Mouse (Mus musculus) layer of hippocampus, postnatal 25 days (tissue): ENCODE measurements at regions not wholly inside any gene's neighbourhood (a gene's known extent, or its start where the extent isn't known, plus 50 kb on each side); places are given as distances from the start of the nearest gene placed in this dataset.

Experiments
- DNase-seq, 2 experiments: peaks; one replicate each; pipeline ENCODE4 v3.0.0; 2022; ENCODE audit warnings: mixed read lengths in 2 of 2, low spot score in 1 of 2; ENCODE audit errors: extremely low spot score in 1 of 2

DNA sequence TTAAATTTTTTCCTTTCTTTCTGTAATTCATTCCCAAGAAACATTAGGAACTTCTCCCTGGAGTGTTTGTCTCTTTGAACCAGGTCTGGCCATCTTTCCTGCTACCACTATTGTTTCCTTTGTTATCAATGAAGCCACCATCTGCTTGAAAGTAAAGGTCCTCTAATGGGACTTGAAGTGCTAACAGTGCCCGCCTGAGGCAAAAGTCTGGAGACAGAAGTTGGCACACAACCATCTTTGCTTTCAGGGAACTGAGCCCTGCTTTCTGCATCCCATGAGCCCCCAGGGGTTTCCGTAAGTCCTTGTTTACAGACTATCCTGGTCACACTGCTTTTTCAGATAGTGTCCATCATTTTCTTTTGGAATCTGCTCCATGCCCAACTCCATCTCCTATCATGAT is 546.2 kb upstream of the Mpdz start:
- DNase-seq = no peak

DNA sequence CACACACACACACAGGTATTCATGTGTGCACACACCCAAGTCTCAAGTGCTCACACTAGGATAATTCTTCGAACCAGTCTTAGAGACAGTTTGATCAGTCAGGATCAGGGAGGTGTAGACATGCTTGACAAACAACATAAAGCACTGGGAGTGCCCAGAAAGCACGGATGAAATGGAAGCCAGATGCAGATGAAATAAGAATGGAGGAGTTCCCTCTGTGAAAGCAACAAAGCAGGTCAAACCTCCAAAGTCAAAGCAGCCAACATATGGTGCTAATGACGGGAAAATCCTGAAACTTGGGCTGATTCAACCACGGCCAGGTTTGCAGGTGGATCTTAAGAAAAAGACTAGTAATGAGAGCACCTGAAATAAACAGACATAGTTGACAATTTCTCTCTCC is 544.0 kb upstream of the Mpdz start:
- no peak for DNase-seq

DNA sequence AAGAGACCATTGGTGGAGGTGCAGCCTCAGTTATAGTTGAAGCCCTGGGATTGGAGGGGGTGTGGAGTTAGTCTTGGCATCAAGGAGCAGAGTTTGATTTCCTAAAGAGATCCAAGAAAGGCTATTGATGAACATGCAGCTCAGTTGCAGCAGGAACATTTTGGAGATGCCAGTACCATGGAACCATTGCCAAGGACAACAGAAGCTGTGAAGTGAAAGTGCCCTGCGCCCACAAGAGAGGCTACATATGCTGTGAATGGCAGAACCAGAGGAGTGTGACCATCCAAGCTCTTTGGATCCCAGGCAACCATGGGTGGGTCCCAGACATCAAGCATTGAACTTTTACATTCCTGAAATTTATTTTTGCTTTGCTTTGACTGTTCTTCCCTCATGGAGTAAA is 539.2 kb upstream of the Mpdz start:
- DNase-seq = no peak

DNA sequence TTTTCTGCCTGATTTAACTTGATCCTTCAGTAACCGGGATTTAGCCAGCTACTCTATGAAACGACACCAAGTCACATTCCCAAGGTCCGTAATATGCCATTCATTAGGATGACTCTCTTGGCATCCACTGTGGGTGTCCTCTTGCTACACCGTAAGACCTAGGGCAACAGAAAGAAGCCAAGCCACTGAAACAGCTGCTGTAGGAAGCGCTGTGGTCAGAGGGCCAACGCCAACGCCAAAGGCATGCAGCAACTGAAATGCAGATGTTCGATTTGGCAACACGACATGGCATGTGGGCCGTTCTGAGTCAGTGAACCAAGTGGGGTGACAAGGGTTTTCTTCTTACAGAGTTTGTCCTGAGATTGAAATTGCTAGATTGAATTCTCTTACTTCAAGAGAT is 527.9 kb upstream of the Mpdz start:
- no peak for DNase-seq

DNA sequence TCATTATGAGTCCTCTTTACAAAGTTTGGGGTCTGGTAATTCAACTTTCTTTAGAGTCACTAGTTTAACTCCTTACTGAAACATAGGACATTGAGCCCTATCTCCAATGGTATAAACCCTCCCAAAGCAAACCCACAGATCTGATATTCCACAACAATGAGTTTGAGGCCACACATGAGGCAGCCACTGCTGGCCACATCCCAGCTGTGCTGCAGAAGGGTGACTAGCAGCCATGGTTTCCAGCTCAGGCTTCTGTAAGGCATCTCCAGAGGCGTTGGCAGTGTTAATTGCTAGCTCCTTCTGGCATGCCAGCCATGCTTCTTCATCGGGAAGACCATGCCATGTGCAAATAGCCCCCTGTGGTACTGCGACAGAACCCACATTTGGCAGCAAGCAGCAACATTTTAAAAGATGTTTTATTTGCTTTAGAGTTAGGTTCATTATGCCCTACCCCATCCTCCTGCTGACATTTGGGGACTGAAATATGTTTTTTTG is 527.1 kb upstream of the Mpdz start:
- DNase-seq = no peak

DNA sequence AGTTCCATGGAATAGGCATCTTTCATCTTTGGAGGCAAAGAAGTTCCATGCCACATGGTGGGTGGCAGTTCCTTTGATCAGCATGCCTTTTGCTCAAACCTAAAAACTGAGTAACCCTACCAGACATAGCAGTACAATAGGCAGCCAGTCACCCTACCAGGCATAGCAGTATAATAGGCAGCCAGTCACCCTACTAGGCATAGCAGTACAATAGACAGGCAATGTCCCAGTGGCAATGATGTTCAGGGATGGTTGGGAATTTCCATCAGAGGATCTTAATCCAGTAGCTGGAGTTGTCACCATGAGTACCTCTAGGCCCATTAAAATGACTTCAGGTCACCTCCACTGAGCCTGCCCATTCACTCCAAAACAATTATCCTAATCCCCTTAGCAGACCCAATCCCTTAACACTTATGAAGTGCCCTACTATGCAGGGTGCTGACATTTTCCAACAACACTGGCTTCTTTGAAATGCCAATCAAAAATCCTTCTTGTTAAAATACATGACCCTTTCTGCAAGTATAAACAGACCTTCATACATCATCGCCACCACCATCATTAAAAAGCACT is 523.5 kb upstream of the Mpdz start:
- no peak for DNase-seq

DNA sequence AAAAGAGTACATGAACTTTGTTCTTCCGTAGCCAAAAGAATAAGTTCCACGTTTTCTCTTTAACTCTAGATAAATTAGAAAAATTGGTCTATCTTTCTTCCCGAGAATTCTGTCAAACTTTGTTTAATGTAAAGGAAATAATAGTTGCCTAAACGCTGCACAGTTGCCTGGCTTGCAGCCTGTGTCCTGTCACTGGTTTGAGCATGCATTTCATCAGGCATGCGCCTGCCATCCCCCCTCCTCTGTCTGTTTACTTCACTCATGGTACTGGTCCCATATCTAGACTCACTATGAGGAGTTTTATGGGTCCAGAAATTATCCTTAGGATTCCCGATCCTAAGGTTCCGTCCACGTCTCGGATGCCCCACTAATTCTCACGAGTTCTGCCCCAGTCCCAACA is 520.5 kb upstream of the Mpdz start:
- no peak for DNase-seq

DNA sequence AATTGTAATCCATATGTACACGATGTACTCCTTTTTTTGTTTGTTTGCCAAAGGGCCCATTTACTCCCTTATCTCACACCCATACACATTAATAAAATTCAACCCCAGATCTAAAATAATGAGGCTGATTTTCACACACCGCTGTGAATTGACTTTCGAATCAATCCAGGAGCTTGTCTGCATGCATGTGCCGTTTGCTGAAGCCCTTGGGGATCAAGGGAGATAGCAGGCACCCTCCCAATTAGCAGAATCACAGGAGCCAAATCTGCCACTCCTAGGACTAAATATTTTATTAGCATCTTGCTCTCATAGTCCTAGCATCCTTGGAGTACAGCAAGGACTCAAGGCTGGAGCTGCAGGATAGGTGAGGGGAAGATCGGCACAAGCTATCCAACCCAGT is 520.0 kb upstream of the Mpdz start:
- no peak for DNase-seq

DNA sequence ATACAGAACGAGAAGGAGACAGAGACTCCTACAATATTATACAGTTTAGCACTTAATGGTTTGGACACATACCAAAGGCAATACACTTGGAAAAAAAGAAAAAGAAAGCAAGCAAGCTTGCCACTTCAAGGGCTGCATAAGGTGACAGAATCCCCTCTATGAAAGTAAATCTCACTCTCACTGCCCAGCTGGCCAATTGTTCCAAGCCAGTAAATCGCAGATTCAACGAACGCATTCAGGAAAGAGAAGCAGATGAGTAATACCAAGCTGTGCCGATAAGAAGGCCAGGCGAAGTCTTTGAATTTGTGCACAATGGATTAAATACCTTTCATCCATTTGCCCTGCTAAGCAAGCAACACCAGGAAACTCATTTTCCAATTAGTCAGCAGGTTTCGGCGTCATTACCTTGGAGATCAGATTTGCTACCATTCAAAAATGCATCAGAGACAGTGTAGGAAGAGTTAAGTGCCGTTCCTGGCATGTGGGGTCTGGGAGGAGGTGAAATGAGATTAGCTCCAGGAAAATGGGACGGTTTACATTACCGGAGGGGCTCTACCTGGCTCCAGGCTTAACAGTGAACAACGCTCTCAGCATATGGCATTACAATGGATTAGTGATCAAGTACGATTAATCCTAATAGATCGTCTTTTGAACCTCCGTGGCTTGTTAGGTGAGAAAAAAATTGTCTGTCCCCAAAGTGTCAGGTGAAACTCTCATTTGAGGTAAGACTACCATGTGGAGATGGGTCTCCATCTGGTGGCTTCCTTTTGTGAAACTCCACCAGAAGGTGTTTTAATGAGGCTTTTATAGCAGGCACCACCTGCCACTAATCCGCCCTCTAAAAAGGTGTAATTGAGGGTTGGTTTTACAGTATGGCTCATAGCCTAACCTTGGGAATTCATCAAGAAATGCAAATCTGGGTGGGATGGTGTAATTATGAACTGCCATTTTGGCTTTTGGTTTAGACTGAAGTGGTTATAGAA is 518.2 kb upstream of the Mpdz start:
- DNase-seq = no peak

DNA sequence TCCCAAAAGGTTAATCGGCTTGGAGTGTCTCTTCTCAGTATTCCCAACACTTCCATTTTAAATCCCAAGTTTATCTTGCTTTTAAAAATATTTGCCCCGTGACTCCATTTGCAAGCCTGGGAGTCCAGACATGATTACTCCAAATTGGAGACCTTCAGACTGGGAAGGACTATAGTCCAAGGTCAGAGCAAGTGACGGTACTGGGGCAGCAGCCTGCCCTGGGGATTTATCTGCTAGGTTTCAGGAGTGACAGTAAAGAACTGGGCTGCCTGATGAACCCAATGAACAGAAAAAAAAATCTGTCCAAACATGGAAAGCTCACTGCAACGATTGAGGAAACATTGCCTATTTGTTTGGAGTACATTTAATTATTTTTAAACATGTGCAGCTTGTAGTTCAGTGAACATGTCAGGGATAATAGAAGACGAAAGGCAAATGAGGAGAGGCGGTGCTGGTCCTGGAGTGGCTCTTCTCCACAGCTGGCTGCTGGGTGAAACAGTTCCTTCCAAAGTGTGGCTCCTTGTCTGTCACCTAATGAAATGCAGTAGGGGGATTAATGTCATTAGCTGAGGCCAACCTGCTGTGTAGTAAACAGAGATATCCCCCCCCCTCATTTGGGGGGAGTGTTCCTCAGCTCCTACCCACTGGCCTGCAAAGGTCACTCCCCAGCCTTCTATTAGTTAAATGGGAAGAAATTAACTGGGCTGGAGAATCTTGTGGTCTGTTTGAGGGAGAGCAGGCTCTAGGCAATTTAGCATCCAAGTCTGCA is 514.5 kb upstream of the Mpdz start:
- no peak for DNase-seq

DNA sequence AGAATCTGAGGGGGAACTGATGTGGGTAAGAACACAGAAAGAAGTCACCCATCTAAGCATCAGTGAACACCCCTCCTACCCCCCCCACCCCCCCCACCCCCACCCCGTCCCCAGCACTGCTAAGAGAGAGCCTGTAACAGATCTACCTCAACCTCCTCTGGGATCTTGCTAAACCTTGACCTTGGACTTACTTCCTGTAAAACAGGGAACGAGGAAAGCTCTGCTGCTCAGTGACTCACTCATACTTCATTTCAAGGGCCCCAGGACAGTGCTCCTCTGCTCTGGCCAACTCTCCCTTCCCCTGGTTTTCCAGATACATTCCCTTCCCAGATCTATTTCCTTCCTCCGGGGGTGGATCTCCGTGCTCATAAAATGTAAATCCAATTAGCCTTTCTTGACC is 510.4 kb upstream of the Mpdz start:
- DNase-seq = no peak

DNA sequence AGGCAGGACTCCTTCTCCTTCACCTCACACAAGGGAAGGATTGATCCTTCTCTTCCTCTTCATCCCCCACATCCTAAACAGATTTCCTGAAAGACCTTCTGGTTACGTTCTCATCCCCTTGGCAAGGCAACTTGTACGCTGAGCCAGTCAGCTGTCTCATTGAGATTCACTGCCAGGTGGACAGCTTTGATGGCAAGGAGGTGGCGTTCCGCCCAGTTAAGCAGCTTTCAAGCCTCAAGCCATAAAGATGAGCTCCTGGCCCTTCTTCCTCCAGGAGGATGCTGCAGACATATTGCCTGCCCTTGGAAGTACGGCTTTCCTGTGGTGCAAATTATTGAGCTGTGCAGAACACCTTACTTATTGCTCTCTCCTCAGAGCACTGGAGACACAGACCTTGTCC is 494.8 kb upstream of the Mpdz start:
- no peak for DNase-seq

DNA sequence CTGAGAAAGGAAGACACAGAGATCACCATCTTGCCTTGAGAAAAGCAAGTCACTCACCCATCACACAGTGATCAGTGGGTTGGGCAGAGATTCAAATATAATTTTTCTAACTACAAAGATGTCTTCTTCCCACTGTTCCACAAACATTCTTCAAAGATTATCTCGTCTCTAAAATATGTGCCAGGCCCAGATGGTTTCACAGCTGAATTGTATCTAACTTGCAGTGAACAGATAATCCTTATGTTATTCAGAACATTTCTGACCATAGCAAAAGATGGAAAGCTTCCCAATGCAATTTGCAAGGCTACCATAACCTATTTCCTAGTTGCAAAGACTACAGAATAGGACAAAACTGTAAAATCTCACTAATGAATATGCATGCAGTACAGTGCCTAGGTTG is 488.3 kb upstream of the Mpdz start:
- no peak for DNase-seq

DNA sequence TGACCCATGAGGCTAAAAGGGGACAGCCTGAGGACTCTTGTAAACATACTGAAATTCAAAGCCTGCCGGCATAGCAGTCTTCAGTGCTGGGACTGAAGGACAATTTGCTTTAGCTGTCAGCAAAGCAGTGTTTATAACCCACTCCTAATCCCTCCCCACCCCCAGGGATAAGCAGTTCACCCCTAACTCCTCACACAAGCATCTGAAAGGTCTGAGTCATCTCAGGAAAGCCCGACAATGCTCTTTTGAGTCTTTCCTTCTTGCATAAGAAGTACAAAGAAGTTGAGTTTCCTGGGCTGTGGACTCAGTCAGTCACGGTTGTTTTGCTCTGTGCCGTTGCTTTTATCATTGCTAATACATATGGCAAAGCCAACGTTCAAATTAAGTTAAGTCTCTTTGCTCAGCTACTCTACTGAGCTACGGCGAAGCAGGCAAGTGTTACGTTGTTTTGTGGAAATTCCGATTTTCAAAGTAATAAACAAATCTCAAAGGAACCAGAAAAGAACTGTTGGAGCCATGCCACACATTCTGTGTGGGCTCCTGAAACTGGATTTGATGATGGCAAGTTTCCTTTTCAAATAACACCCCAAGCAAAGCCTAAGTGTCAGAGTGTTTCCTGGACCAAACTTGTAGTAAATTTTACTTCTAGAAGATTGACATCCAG is 486.1 kb upstream of the Mpdz start:
- no peak for DNase-seq

DNA sequence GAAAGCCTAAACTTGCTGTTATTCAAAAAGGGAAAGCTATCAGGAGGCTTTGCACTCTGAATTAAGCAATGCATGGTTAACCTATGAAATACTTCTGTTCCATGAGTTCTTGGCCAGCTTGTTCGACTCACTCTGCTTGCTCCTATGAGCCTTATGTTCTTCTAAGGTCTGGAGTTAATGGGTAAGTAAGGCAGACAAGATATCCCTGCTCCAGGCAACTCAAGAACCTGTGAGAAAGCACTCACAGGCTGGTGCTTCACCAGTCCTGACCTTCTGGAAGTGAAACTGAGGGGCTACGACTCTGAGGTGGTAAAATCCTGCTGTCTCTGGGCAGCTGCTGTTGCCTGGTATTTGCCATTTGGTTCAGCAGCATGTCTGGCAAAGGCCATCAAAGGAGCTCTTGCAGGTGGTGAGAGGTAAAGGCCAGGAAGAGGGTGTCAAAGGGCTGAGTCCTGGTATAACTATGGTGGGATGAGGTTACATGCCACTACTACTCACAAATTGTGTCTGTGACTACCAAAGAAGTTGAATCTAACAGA is 484.6 kb upstream of the Mpdz start:
- no peak for DNase-seq

DNA sequence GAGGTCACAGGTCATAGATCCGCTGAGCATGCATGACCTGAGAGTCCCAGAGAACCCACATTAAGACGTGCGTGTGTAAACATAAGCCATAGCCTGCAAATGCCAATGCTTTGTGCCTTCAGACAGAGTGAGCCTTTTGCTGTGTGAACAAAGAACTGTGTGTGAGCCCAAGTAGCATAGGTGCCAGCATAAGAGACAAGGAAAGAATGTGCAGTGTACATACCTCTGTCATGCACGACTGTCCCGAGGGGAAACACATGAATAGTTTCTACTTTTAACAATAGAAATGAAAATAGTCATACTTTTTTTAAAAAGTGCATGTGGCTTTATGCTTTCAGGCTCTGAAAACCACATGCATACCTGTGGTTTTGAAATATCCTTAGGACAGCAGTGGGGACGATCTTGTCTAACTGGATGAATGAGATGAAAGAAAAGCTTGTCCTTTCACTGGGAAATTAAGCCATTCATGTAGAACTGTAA is 484.1 kb upstream of the Mpdz start:
- no peak for DNase-seq

DNA sequence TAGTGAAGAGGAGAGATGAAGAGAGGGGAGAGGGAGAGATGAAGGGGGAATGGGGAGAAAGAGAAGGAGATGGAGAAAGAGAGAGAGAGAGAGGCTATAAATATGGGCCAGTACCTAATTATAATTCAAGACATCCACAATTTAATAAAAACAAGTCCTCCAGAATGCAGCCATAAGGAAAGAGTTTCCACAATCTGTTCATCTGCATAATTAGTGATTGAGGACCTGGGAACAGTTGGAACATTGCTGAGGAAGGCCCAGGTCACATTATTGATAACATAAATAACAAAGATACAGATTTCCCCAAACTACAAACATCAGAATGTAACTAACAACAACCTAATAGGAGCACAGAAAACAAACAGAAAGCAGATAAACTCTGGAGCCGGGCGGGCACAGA is 483.0 kb upstream of the Mpdz start:
- no peak for DNase-seq

DNA sequence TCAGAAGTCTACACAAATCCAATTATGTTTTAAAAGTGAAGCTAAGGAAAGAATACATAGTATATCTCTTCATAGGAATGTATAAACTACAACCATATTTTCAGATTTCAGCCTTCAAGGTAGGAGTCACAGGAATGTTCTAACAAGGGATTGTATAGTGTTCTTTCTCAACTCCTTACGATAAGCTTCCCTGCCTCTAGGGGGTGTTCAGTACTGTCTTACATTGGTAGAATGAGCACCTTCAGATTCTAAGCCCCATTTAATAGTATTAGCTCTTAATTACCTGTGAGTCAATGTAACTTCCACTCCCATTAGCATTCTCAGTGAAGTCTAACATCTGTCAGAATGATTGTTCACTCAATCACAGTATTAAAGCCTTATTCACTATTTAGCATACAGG is 481.5 kb upstream of the Mpdz start:
- DNase-seq = no peak

DNA sequence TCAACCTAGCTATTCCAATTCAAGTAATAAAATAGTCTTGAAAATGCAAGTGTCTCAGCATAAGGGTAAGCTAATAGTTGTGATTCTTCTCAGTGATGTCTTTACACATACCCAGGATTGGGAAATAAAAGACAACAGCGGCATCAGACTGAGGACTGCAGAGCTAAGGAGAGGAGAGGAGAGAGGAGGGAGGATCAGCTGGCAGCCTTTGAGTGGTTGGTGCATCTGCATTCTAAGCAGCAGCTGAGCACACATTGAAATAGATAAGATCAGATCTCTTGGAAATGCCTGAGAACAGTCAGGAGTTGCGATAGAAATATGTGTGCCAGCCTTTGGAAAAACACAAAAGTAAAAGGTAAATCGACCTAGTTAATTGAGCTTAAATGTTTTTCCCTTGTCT is 480.3 kb upstream of the Mpdz start:
- no peak for DNase-seq

DNA sequence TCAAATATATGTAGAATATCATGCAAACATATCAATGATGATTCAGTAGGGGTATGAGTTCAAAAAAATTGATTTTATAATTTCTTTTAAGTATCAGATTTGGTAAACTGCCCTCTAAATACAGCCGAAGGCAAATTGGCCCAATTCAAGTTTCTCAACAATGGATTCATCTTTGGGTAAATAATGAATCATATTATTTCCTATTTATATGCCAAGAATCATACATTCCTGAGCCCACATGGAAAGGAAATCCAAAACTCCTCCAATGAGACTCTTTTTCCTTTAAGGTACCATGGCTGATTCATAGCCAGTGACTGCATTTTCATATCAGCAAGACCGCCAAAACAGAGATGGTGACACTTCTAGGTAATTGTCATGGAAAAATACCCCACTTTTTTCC is 472.4 kb upstream of the Mpdz start:
- DNase-seq = no peak
